Mouse (Mus musculus): ENCODE data around the gene Plek2. TPM values are rescaled to one million over a fixed set of nuclear protein-coding genes. Genes with fewer than 3 reads are reported as not detected.

The Plek2 gene
- polyA plus RNA-seq, 1 experiment: 2.0 TPM

DNA sequence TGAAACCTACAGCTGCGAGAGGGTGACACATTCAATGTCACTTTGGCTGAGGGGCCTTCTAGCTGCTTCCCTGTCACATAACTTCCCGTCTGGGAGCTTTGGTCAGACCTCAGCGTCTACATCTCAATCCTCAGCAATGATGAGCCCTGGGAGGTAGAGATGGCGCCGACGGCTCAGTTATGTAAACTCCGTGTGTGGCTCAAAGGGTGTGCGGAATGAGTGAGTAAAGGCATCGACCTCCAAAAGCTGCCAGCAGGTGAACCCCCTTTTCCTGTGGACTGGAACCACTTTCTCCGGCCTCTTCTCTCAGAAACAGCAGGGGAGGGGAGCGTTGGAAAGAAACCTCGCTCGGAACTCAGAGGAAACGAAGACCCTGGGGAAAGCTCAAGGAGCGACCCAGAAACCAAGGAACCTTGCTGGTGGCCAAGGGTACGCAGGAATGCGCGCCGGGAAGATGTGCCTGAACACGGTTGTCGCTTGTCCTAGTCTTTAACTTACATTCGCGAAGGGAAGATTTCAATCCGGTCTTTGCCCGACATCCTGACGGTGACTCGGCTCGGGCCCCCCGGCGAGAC, 45.8 kb downstream of the Plek2 start:
- H3K36me3 ChIP-seq (ENCODE audit: control insufficient read depth, insufficient read depth, low read length): no peaks in the 10 kb centered on the region
- DNase-seq: no peak
- WGBS: under 1% methylated on average over 30 of the region's 30 CpGs
- peaks cover 13% of the 10 kb centered on the region for H3K4me1 ChIP-seq (ENCODE audit: control insufficient read depth, insufficient read depth, low read length)
- peak overlapping the region; percentile 87 for H3K27ac ChIP-seq (ENCODE audit: insufficient read depth, low read depth, low read length)
- peak overlapping the region; percentile 83 for H3K4me3 ChIP-seq (ENCODE audit: insufficient read depth, low read depth, low read length)
- no peak for TF ChIP-seq CTCF (conservative IDR thresholded peaks at IDR 0.05; ENCODE audit: insufficient read depth, insufficient read length, low read depth, low read length)
- TF ChIP-seq POLR2A (IDR thresholded peaks at IDR 0.05; ENCODE audit: low read depth, low read length): peak; percentile 63
- no peaks in the 10 kb centered on the region for H3K27me3 ChIP-seq (replicated peaks; ENCODE audit: control insufficient read depth, insufficient read depth, low read length)

- peaks cover 11% of the 10 kb centered on the region for H3K36me3 ChIP-seq (ENCODE audit: control insufficient read depth, insufficient read depth, low read length)
- TF ChIP-seq CTCF (conservative IDR thresholded peaks at IDR 0.05; ENCODE audit: insufficient read depth, insufficient read length, low read depth, low read length): no peak
- no peak for TF ChIP-seq POLR2A (IDR thresholded peaks at IDR 0.05; ENCODE audit: low read depth, low read length)
- 92% methylated on average over 4 of the region's 4 CpGs for WGBS
Observed at GRCm38 (mm10) chr12:78848246-78848645, 58.5 kb downstream of the Plek2 start.

DNA sequence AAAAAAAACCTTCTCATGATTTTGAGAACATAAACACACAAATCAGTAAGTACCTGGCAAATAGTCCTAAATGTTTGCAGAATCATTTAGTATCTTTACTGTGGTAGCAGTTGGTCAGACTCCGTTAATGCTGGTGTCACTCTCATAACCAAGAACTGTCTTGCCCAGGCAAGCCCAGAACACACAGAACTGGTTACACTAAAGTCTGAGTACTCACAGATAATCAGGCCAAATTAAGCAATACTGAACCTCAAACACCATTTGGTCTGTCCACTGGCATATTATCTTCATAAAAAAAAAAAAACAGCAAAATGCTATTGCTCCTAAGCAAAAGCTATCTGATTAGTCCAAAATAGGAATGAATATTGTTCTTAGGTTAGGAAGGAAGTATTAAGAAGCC, 64.3 kb downstream of the Plek2 start:
- WGBS: 78% methylated on average over 1 of the region's 1 CpGs
- no peak overlapping the region for H3K4me3 ChIP-seq (ENCODE audit: insufficient read depth, low read depth, low read length)
- no peak overlapping the region for H3K27ac ChIP-seq (ENCODE audit: insufficient read depth, low read depth, low read length)
- H3K4me1 ChIP-seq (ENCODE audit: control insufficient read depth, insufficient read depth, low read length): no peaks in the 10 kb centered on the region
- TF ChIP-seq CTCF (conservative IDR thresholded peaks at IDR 0.05; ENCODE audit: insufficient read depth, insufficient read length, low read depth, low read length) (no peak), POLR2A (IDR thresholded peaks at IDR 0.05; ENCODE audit: low read depth, low read length) (no peak)
- no peak for DNase-seq
- H3K36me3 ChIP-seq (ENCODE audit: control insufficient read depth, insufficient read depth, low read length): peaks cover 13% of the 10 kb centered on the region
- no peaks in the 10 kb centered on the region for H3K27me3 ChIP-seq (replicated peaks; ENCODE audit: control insufficient read depth, insufficient read depth, low read length)

More at GRCm38 (mm10) chr12:78848246-78848645, 58.5 kb downstream of the Plek2 start:
- no peak for DNase-seq
- Histone ChIP-seq H3K4me3 (ENCODE audit: insufficient read depth, low read depth, low read length) (no peak overlapping the region), H3K27me3 (replicated peaks; ENCODE audit: control insufficient read depth, insufficient read depth, low read length) (no peaks in the 10 kb centered on the region), H3K27ac (ENCODE audit: insufficient read depth, low read depth, low read length) (peak overlapping the region; percentile 23; the same call in 1 of the 2 replicates), H3K4me1 (ENCODE audit: control insufficient read depth, insufficient read depth, low read length) (no peaks in the 10 kb centered on the region)

GRCm38 (mm10) chr12:78839906-78840305, 66.9 kb downstream of the Plek2 start:
- WGBS: 44% methylated on average over 4 of the region's 4 CpGs
- peaks cover 17% of the 10 kb centered on the region for H3K36me3 ChIP-seq (ENCODE audit: control insufficient read depth, insufficient read depth, low read length)
- peak; percentile 56 for DNase-seq
- no peaks in the 10 kb centered on the region for H3K4me1 ChIP-seq (ENCODE audit: control insufficient read depth, insufficient read depth, low read length)
- H3K27me3 ChIP-seq (replicated peaks; ENCODE audit: control insufficient read depth, insufficient read depth, low read length): no peaks in the 10 kb centered on the region
- H3K4me3 ChIP-seq (ENCODE audit: insufficient read depth, low read depth, low read length): no peak overlapping the region
- H3K27ac ChIP-seq (ENCODE audit: insufficient read depth, low read depth, low read length): no peak overlapping the region
- no peak for TF ChIP-seq POLR2A (IDR thresholded peaks at IDR 0.05; ENCODE audit: low read depth, low read length)
- no peak for TF ChIP-seq CTCF (conservative IDR thresholded peaks at IDR 0.05; ENCODE audit: insufficient read depth, insufficient read length, low read depth, low read length)

Other genes starting within 250 kb of the Plek2 start
- 0.37 and 0.45 TPM in 2 replicates for gene Fam71d, start 215.4 kb downstream of the Plek2 start, polyA plus RNA-seq (2012; rRNA removed)
- gene Mpp5, start 158.1 kb downstream of the Plek2 start, polyA plus RNA-seq (2012; rRNA removed): 4.5 and 6.4 TPM in 2 replicates
- gene Atp6v1d, start 45.3 kb downstream of the Plek2 start, polyA plus RNA-seq (2012; rRNA removed): 32.8 and 52.6 TPM in 2 replicates
- 9.7 and 14.4 TPM in 2 replicates for gene Eif2s1, start 45.1 kb downstream of the Plek2 start, polyA plus RNA-seq (2012; rRNA removed)
- gene Tmem229b, start 100.7 kb upstream of the Plek2 start, polyA plus RNA-seq (2012; rRNA removed): 5.3 and 7.4 TPM in 2 replicates
- 9.3 and 10.8 TPM in 2 replicates for gene Plekhh1, start 122.2 kb upstream of the Plek2 start, polyA plus RNA-seq (2012; rRNA removed)
- 12.4 and 17.1 TPM in 2 replicates for gene Pigh, start 182.7 kb upstream of the Plek2 start, polyA plus RNA-seq (2012; rRNA removed)
- 19.2 and 26.3 TPM in 2 replicates for gene Arg2, start 223.8 kb upstream of the Plek2 start, polyA plus RNA-seq (2012; rRNA removed)